Mouse (Mus musculus) MEL (cell line): ENCODE data around the gene Wfdc9. TPM values are rescaled to one million over a fixed set of nuclear protein-coding genes. Genes with fewer than 3 reads are reported as not detected.
A peak's percentile ranks its signal among the peaks of the same experiment; 100 is the strongest.

Source experiments
- DNase-seq: peaks from one replicate; pipeline ENCODE4 v3.0.0; 2011; ENCODE audit warnings: low read depth, low spot score
- H3K27ac ChIP-seq: 2 replicates; pipeline ENCODE4 v1.5.1; 2012; ENCODE audit warnings: low read depth, mild to moderate bottlenecking, control low read depth, low read length, moderate library complexity; ENCODE audit not compliant: control insufficient read depth
- H3K27me3 ChIP-seq, 2 experiments: fragments of 150-350 bp in 1 of 2; sonication (generic) in 1 of 2; 2 replicates each; pipeline ENCODE4 v1.6.1; 2012; ENCODE audit warnings: low read length in 2 of 2, mild to moderate bottlenecking in 2 of 2, improper control_type of control experiment in 1 of 2, moderate library complexity in 1 of 2; ENCODE audit not compliant: insufficient read depth in 2 of 2, control insufficient read depth in 1 of 2
- H3K36me3 ChIP-seq, 2 experiments: 2 replicates each; pipeline ENCODE4 v1.6.1; 2012 to 2014; ENCODE audit warnings: low read length in 2 of 2, improper control_type of control experiment in 1 of 2, inconsistent platforms in 1 of 2, mild to moderate bottlenecking in 1 of 2; ENCODE audit not compliant: insufficient read depth in 2 of 2, control insufficient read depth in 1 of 2
- H3K4me1 ChIP-seq, 2 experiments: fragments of 150-350 bp in 1 of 2; sonication (generic) in 1 of 2; 2 replicates each; pipeline ENCODE4 v1.6.1; 2012; ENCODE audit warnings: low read length in 2 of 2, improper control_type of control experiment in 1 of 2, mild to moderate bottlenecking in 1 of 2; ENCODE audit not compliant: insufficient read depth in 2 of 2, control insufficient read depth in 1 of 2
- H3K4me3 ChIP-seq, 2 experiments: fragments of 150-350 bp in 1 of 2; sonication (generic) in 1 of 2; 2 replicates each; pipeline ENCODE4 v1.5.1; 2012; ENCODE audit warnings: low read depth in 2 of 2, low read length in 2 of 2, mild to moderate bottlenecking in 2 of 2, moderate library complexity in 2 of 2, control low read depth in 1 of 2, improper control_type of control experiment in 1 of 2; ENCODE audit not compliant: control insufficient read depth in 1 of 2, insufficient read depth in 1 of 2
- H3K79me2 ChIP-seq: 2 replicates; pipeline ENCODE4 v1.6.1; 2012; ENCODE audit warnings: mild to moderate bottlenecking, low read length, moderate library complexity; ENCODE audit not compliant: control insufficient read depth, poor library complexity, insufficient read depth
- H3K9ac ChIP-seq: 2 replicates; pipeline ENCODE4 v1.6.1; 2012; ENCODE audit warnings: low read depth, mild to moderate bottlenecking, control low read depth, low read length, moderate library complexity; ENCODE audit not compliant: control insufficient read depth, poor library complexity, severe bottlenecking
- H3K9me3 ChIP-seq: fragments of 150-350 bp; sonication (generic); replicated peaks from 2 replicates; pipeline ENCODE4 v1.6.1; 2012; ENCODE audit warnings: mild to moderate bottlenecking, low read length, improper control_type of control experiment, moderate library complexity; ENCODE audit not compliant: insufficient read depth
- BHLHE40 ChIP-seq: IDR thresholded peaks from 2 replicates; pipeline ENCODE4 v1.6.1; 2012; ENCODE audit warnings: low read depth, mild to moderate bottlenecking, inconsistent platforms, low read length, improper control_type of control experiment, borderline replicate concordance
- CHD1 ChIP-seq: IDR thresholded peaks from 2 replicates; pipeline ENCODE4 v1.6.1; 2012; ENCODE audit warnings: low read depth, mild to moderate bottlenecking, inconsistent platforms, low read length, improper control_type of control experiment
- CHD2 ChIP-seq: IDR thresholded peaks from 2 replicates; pipeline ENCODE4 v1.6.1; 2011; ENCODE audit warnings: low read length, improper control_type of control experiment
- CTCF ChIP-seq, 3 experiments: IDR thresholded peaks in 2 of 3; conservative IDR thresholded peaks in 1 of 3; 2 replicates each; pipeline ENCODE4 v1.5.1; 2011 to 2012; ENCODE audit warnings: low read length in 3 of 3, low read depth in 2 of 3, mild to moderate bottlenecking in 2 of 3, improper control_type of control experiment in 1 of 3, inconsistent platforms in 1 of 3, mixed read lengths in 1 of 3, moderate library complexity in 1 of 3; ENCODE audit not compliant: control insufficient read depth in 1 of 3, insufficient read depth in 1 of 3, poor library complexity in 1 of 3, severe bottlenecking in 1 of 3
- E2F4 ChIP-seq: IDR thresholded peaks from 2 replicates; pipeline ENCODE4 v1.6.1; 2011; ENCODE audit warnings: low read depth, low read length, improper control_type of control experiment, borderline replicate concordance
- EP300 ChIP-seq, 2 experiments: IDR thresholded peaks; 2 replicates each; pipeline ENCODE4 v1.6.1; 2011; ENCODE audit warnings: improper control_type of control experiment in 2 of 2, low read length in 2 of 2, low read depth in 1 of 2, mild to moderate bottlenecking in 1 of 2
- GABPA ChIP-seq: IDR thresholded peaks from 2 replicates; pipeline ENCODE4 v1.6.1; 2012; ENCODE audit warnings: low read depth, mild to moderate bottlenecking, inconsistent platforms, low read length, improper control_type of control experiment, moderate library complexity
- GATA1 ChIP-seq: IDR thresholded peaks from 2 replicates; pipeline ENCODE4 v1.6.1; 2011; ENCODE audit warnings: low read depth, low read length, improper control_type of control experiment
- JUND ChIP-seq: IDR thresholded peaks from 2 replicates; pipeline ENCODE4 v1.6.1; 2011; ENCODE audit warnings: low read depth, mild to moderate bottlenecking, improper control_type of control experiment, low read length
- KAT2A ChIP-seq: conservative IDR thresholded peaks from 2 replicates; pipeline ENCODE4 v1.6.1; 2012; ENCODE audit warnings: low read depth, low read length, improper control_type of control experiment, inconsistent platforms
- MAFK ChIP-seq: IDR thresholded peaks from 2 replicates; pipeline ENCODE4 v1.6.1; 2011; ENCODE audit warnings: low read depth, mild to moderate bottlenecking, low read length, improper control_type of control experiment, borderline replicate concordance
- MAX ChIP-seq: IDR thresholded peaks from 2 replicates; pipeline ENCODE4 v1.6.1; 2011; ENCODE audit warnings: low read length, improper control_type of control experiment
- MAZ ChIP-seq: IDR thresholded peaks from 2 replicates; pipeline ENCODE4 v1.6.1; 2012; ENCODE audit warnings: low read depth, mild to moderate bottlenecking, inconsistent platforms, low read length, improper control_type of control experiment
- MEF2A ChIP-seq: IDR thresholded peaks from 2 replicates; pipeline ENCODE4 v1.6.1; 2014; ENCODE audit warnings: low read depth, mild to moderate bottlenecking, inconsistent platforms, low read length, improper control_type of control experiment; ENCODE audit not compliant: poor library complexity, insufficient replicate concordance, severe bottlenecking; ENCODE audit errors: extremely low read depth
- MXI1 ChIP-seq: IDR thresholded peaks from 2 replicates; pipeline ENCODE4 v1.6.1; 2011; ENCODE audit warnings: mild to moderate bottlenecking, low read depth, low read length, improper control_type of control experiment
- MYB ChIP-seq: IDR thresholded peaks from 2 replicates; pipeline ENCODE4 v1.6.1; 2011; ENCODE audit warnings: mild to moderate bottlenecking, low read depth, low read length, improper control_type of control experiment
- MYC ChIP-seq: IDR thresholded peaks from 2 replicates; pipeline ENCODE4 v1.6.1; 2011; ENCODE audit warnings: low read depth, mild to moderate bottlenecking, low read length, improper control_type of control experiment, moderate library complexity
- NRF1 ChIP-seq: IDR thresholded peaks from 2 replicates; pipeline ENCODE4 v1.6.1; 2014; ENCODE audit warnings: low read depth, mild to moderate bottlenecking, inconsistent platforms, low read length, improper control_type of control experiment, moderate library complexity; ENCODE audit not compliant: poor library complexity, insufficient read depth, severe bottlenecking
- POLR2A ChIP-seq, 2 experiments: IDR thresholded peaks; 2 replicates each; pipeline ENCODE4 v1.6.1; 2011 to 2012; ENCODE audit warnings: low read length in 2 of 2, mild to moderate bottlenecking in 2 of 2, control low read depth in 1 of 2, improper control_type of control experiment in 1 of 2, low read depth in 1 of 2, moderate library complexity in 1 of 2; ENCODE audit not compliant: control insufficient read depth in 1 of 2, insufficient read depth in 1 of 2, poor library complexity in 1 of 2
- RAD21 ChIP-seq: IDR thresholded peaks from 2 replicates; pipeline ENCODE4 v1.6.1; 2011; ENCODE audit warnings: mild to moderate bottlenecking, low read depth, low read length, improper control_type of control experiment
- RCOR1 ChIP-seq: IDR thresholded peaks from 2 replicates; pipeline ENCODE4 v1.6.1; 2012; ENCODE audit warnings: low read depth, mild to moderate bottlenecking, inconsistent platforms, low read length, improper control_type of control experiment
- SIN3A ChIP-seq: IDR thresholded peaks from 2 replicates; pipeline ENCODE4 v1.6.1; 2012; ENCODE audit warnings: low read length, improper control_type of control experiment, inconsistent platforms
- SMC3 ChIP-seq: IDR thresholded peaks from 2 replicates; pipeline ENCODE4 v1.6.1; 2011; ENCODE audit warnings: low read depth, low read length, improper control_type of control experiment
- TAL1 ChIP-seq: IDR thresholded peaks from 2 replicates; pipeline ENCODE4 v1.6.1; 2012; ENCODE audit warnings: mild to moderate bottlenecking, inconsistent platforms, low read length, moderate library complexity, mixed read lengths
- TCF12 ChIP-seq: IDR thresholded peaks from 2 replicates; pipeline ENCODE4 v1.6.1; 2014; ENCODE audit warnings: low read depth, mild to moderate bottlenecking, inconsistent platforms, low read length, improper control_type of control experiment, moderate library complexity
- UBTF ChIP-seq: IDR thresholded peaks from 2 replicates; pipeline ENCODE4 v1.6.1; 2012; ENCODE audit warnings: low read depth, mild to moderate bottlenecking, inconsistent platforms, low read length, improper control_type of control experiment, moderate library complexity, borderline replicate concordance; ENCODE audit not compliant: insufficient read depth
- USF1 ChIP-seq: IDR thresholded peaks from 2 replicates; pipeline ENCODE4 v1.6.1; 2014; ENCODE audit warnings: low read depth, mild to moderate bottlenecking, inconsistent platforms, low read length, improper control_type of control experiment, moderate library complexity
- ZC3H11A ChIP-seq: IDR thresholded peaks from 2 replicates; pipeline ENCODE4 v1.6.1; 2012; ENCODE audit warnings: low read depth, mild to moderate bottlenecking, inconsistent platforms, low read length, improper control_type of control experiment
- ZKSCAN1 ChIP-seq: IDR thresholded peaks from 2 replicates; pipeline ENCODE4 v1.6.1; 2012; ENCODE audit warnings: low read depth, mild to moderate bottlenecking, inconsistent platforms, low read length, improper control_type of control experiment, moderate library complexity
- ZMIZ1 ChIP-seq: IDR thresholded peaks from 2 replicates; pipeline ENCODE4 v1.6.1; 2012; ENCODE audit warnings: low read depth, mild to moderate bottlenecking, inconsistent platforms, low read length, improper control_type of control experiment, moderate library complexity
- ZNF384 ChIP-seq: IDR thresholded peaks from 2 replicates; pipeline ENCODE4 v1.6.1; 2012; ENCODE audit warnings: low read depth, mild to moderate bottlenecking, inconsistent platforms, low read length, improper control_type of control experiment
- polyA plus RNA-seq, 2 experiments: library from polyadenylated mRNA; stranded (reverse) in 1 of 2; unstranded in 1 of 2; fragments of >175 nt in 1 of 2; fragments of >200 nt in 1 of 2; gene quantifications; 2 replicates each; pipeline versions ENCODE4 v1.2.1 to v1.2.4; 2012; ENCODE audit warnings: low replicate concordance in 2 of 2, low read depth in 1 of 2; ENCODE audit not compliant: insufficient read length in 2 of 2, insufficient read depth in 1 of 2, missing spikeins in 1 of 2
- total RNA-seq: library from RNA; depleted of rRNA; stranded (reverse); fragments of 300-350 nt; gene quantifications from 2 replicates; pipeline ENCODE4 v1.2.3, GENCODE M21; 2012

Gene Wfdc9
- total and polyA plus RNA-seq, 3 experiments = not detected

DNA sequence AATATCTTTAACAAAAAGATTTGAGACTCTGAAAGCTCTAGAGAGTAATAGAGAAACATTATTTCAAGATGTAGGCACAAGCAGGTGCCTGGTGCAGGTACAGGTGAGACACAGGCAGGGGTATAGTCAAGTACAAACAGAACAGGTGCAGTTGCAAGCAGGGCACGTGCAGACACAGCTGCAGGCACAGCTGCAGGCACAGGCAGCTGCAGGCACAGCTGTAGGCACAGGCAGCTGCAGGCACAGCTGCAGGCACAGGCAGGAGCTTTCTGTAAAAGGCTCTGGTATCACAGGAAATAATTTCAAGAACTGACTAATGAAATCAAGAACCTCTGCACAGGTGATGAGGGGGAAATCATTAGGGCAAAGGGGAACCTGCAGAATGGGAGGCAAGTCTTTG lies 14.6 kb upstream of the Wfdc9 start:
- Histone ChIP-seq H3K36me3 (peaks cover 0 to 4% of the 10 kb centered on the region in 2 experiments; a peak in 2 of 4 replicates), H3K27me3 (no peaks in the 10 kb centered on the region), H3K27ac (no peak overlapping the region), H3K9me3 (no peaks in the 10 kb centered on the region), H3K9ac (no peak overlapping the region), H3K79me2 (no peaks in the 10 kb centered on the region), H3K4me3 (no peak overlapping the region), H3K4me1 (peaks cover 5 to 11% of the 10 kb centered on the region in 2 experiments)
- DNase-seq = no peak
- TF ChIP-seq EP300 (IDR thresholded peaks at IDR 0.05; ENCODE audit: low read depth in 1 of 2, low read length in 2 of 2) (0 out of 4 replicates have a peak, but pooled peaks of 1 of the 2 experiments have one; percentile 6), BHLHE40 (peak; percentile 15; the same call in 1 of the 2 replicates), E2F4 (no peak), TCF12 (peak; percentile 76), MAZ (no peak)

DNA sequence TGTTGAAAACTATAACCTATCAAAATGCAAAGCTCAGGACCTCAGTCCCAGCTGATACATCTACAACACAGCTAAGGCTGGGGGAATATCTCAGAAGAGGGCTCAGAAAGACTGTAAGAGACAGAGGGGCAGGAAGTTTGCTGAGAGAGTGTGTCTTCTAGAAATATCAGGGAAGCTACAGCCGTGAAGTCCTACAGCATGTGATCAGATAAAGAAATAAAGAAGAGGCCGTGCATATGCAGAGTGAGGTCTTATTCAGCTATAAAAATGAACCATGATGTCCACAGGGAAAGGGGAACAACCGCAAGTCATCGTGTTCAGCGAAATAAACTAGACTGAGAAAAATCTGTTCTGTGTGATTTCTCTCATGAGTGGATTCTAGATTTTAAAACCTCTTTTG lies 13.9 kb upstream of the Wfdc9 start:
- no peaks in the 10 kb centered on the region for H3K79me2 ChIP-seq
- no peaks in the 10 kb centered on the region for H3K27me3 ChIP-seq
- no peaks in the 10 kb centered on the region for H3K9me3 ChIP-seq
- DNase-seq = peak; percentile 54
- peak overlapping the region; percentile 6; the same call in 1 of the 2 replicates for H3K27ac ChIP-seq
- H3K4me3 ChIP-seq = peak overlapping the region in 1 of 2 experiments; percentile 42; a peak in 2 of 4 replicates
- H3K36me3 ChIP-seq = peaks cover 0 to 4% of the 10 kb centered on the region in 2 experiments; a peak in 2 of 4 replicates
- peaks cover 5 to 8% of the 10 kb centered on the region in 2 experiments for H3K4me1 ChIP-seq
- no peak overlapping the region for H3K9ac ChIP-seq
- TF ChIP-seq UBTF = no peak
- TF ChIP-seq RAD21 = no peak
- TF ChIP-seq ZMIZ1 = no peak
- no peak for TF ChIP-seq BHLHE40
- no peak for TF ChIP-seq JUND
- TF ChIP-seq MAFK = no peak
- no peak for TF ChIP-seq MEF2A
- no peak for TF ChIP-seq ZC3H11A
- no peak for TF ChIP-seq ZKSCAN1
- no peak for TF ChIP-seq GABPA
- no peak for TF ChIP-seq SMC3
- TF ChIP-seq CHD2 = no peak
- no peak for TF ChIP-seq CTCF (IDR thresholded peaks at IDR 0.05 in 2 of 3, conservative IDR thresholded peaks at IDR 0.05 in 1 of 3; ENCODE audit: control insufficient read depth in 1 of 3, insufficient read depth in 1 of 3, low read depth in 2 of 3, low read length in 3 of 3, poor library complexity in 1 of 3, severe bottlenecking in 1 of 3)
- TF ChIP-seq NRF1 = no peak
- TF ChIP-seq MXI1 = no peak; the same call in 1 of the 2 replicates
- TF ChIP-seq CHD1 = no peak
- TF ChIP-seq KAT2A = 0 out of 2 replicates have a peak, but pooled peaks have one; percentile 24
- TF ChIP-seq TAL1 = peak; percentile 15; the same call in 1 of the 2 replicates
- peak; percentile 20; the same call in 1 of the 2 replicates for TF ChIP-seq MAZ
- peak; percentile 47; the same call in 1 of the 2 replicates for TF ChIP-seq SIN3A
- no peak for TF ChIP-seq POLR2A (IDR thresholded peaks at IDR 0.05; ENCODE audit: control insufficient read depth in 1 of 2, insufficient read depth in 1 of 2, low read depth in 1 of 2, low read length in 2 of 2, poor library complexity in 1 of 2)
- no peak for TF ChIP-seq ZNF384
- TF ChIP-seq USF1 = peak; percentile 61; the same call in 1 of the 2 replicates
- TF ChIP-seq GATA1 = peak; percentile 84
- peak; percentile 49; the same call in 1 of the 2 replicates for TF ChIP-seq RCOR1
- no peak for TF ChIP-seq E2F4
- peak; percentile 52; the same call in 1 of the 2 replicates for TF ChIP-seq MAX
- TF ChIP-seq TCF12 = peak; percentile 46
- TF ChIP-seq MYB = no peak
- TF ChIP-seq MYC = peak; percentile 31; the same call in 1 of the 2 replicates
